Mouse (Mus musculus): ENCODE measurements around the gene Nap1l2. TPM values are rescaled to one million over a fixed set of nuclear protein-coding genes. Genes with fewer than 3 reads are reported as not detected.

The Nap1l2 gene
- not detected in 2 replicates for total RNA-seq (2012; rRNA removed)
- not detected for polyA plus RNA-seq (2012; ENCODE audit: insufficient read depth in 1 of 2, insufficient read length in 2 of 2, low read depth in 1 of 2, low replicate concordance in 2 of 2, missing spikeins in 1 of 2)

DNA sequence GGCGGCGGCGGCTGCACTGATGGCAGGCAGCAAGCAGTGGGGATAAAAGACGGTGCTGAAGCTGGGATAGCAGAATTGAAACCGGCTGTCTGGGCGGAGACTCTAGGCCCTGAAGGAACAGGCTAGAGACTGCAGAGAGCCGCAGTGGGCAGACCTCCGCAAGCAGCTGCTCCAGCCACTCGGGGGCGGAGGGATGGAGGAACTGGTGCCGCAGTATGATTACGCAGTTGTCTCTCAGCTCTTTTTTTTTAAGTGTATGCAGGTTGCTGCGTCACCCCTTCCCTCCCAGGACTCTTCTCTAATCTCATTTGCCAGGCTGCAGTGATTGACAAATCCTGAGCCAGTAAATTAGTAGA lies at the start of gene Nap1l2:
Gene Nap1l2, minus strand, starts transcription at position 210 of the 356 bp plus-strand sequence.
- no peaks in the 10 kb centered on the region for H3K36me3 ChIP-seq (ENCODE audit: control insufficient read depth in 1 of 2, insufficient read depth in 2 of 2, low read length in 2 of 2)
- TF ChIP-seq POLR2A (IDR thresholded peaks at IDR 0.05; ENCODE audit: control insufficient read depth in 1 of 2, insufficient read depth in 1 of 2, low read depth in 1 of 2, low read length in 2 of 2, poor library complexity in 1 of 2) = no peak
- TF ChIP-seq E2F4 (IDR thresholded peaks at IDR 0.05; ENCODE audit: borderline replicate concordance, low read depth, low read length) = no peak
- no peak for TF ChIP-seq ETS1 (IDR thresholded peaks at IDR 0.05; ENCODE audit: low read depth, low read length)
- TF ChIP-seq USF1 (IDR thresholded peaks at IDR 0.05; ENCODE audit: low read depth, low read length) = no peak
- TF ChIP-seq MAFK (IDR thresholded peaks at IDR 0.05; ENCODE audit: borderline replicate concordance, low read depth, low read length) = no peak
- no peak for TF ChIP-seq NRF1 (IDR thresholded peaks at IDR 0.05; ENCODE audit: insufficient read depth, low read depth, low read length, poor library complexity, severe bottlenecking)
- TF ChIP-seq HCFC1 (IDR thresholded peaks at IDR 0.05; ENCODE audit: low read depth, low read length) = no peak
- TF ChIP-seq MYB (IDR thresholded peaks at IDR 0.05; ENCODE audit: low read depth, low read length) = no peak
- no peak for TF ChIP-seq POLR2AphosphoS5 (IDR thresholded peaks at IDR 0.05; ENCODE audit: borderline replicate concordance, low read depth, low read length)
- TF ChIP-seq NELFE (IDR thresholded peaks at IDR 0.05; ENCODE audit: low read depth, low read length) = no peak
- no peak for TF ChIP-seq ELF1 (IDR thresholded peaks at IDR 0.05; ENCODE audit: low read depth, low read length)
- no peak for TF ChIP-seq MEF2A (IDR thresholded peaks at IDR 0.05; ENCODE audit: extremely low read depth, insufficient replicate concordance, low read depth, low read length, poor library complexity, severe bottlenecking)
- TF ChIP-seq CTCF (IDR thresholded peaks at IDR 0.05 in 2 of 3, conservative IDR thresholded peaks at IDR 0.05 in 1 of 3; ENCODE audit: control insufficient read depth in 1 of 3, insufficient read depth in 1 of 3, low read depth in 2 of 3, low read length in 3 of 3, poor library complexity in 1 of 3, severe bottlenecking in 1 of 3) = no peak
- TF ChIP-seq BHLHE40 (IDR thresholded peaks at IDR 0.05; ENCODE audit: borderline replicate concordance, low read depth, low read length) = no peak
- no peaks in the 10 kb centered on the region for H3K27me3 ChIP-seq (ENCODE audit: control insufficient read depth in 1 of 2, insufficient read depth in 2 of 2, low read length in 2 of 2)
- no peaks in the 10 kb centered on the region for H3K4me1 ChIP-seq (ENCODE audit: control insufficient read depth in 1 of 2, insufficient read depth in 2 of 2, low read length in 2 of 2)
- H3K27ac ChIP-seq (ENCODE audit: control insufficient read depth, low read depth, low read length) = no peak within 1 kb of the TSS
- no peak within 1 kb of the TSS for H3K9ac ChIP-seq (ENCODE audit: control insufficient read depth, low read depth, low read length, poor library complexity, severe bottlenecking)
- no peaks in the 10 kb centered on the region for H3K79me2 ChIP-seq (ENCODE audit: control insufficient read depth, insufficient read depth, low read length, poor library complexity)
- no peaks in the 10 kb centered on the region for H3K9me3 ChIP-seq (replicated peaks; ENCODE audit: insufficient read depth, low read length)
- H3K4me3 ChIP-seq (ENCODE audit: control insufficient read depth in 1 of 2, insufficient read depth in 1 of 2, low read depth in 2 of 2, low read length in 2 of 2) = no peak within 1 kb of the TSS
- DNase-seq (ENCODE audit: low read depth, low spot score) = no peak

DNA sequence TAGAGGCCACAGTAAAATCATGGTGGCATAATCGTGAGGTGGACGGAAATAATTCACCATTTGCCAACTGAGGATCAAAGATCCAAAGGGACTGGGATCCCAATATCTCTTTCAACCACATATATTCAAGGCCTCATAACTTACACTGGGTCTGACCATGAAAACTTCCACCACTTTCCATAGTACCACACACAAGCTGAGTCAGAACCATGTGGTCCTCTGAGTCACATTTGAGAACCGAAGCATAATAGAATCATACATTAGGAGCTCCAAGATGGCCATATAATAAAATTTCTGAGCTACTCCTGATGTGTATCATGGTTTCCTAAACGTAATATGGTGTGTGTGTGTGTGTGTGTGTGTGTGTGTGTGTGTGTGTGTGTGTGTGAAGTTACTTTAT lies 28.8 kb upstream of the Nap1l2 start:
- no peaks in the 10 kb centered on the region for H3K9me3 ChIP-seq (replicated peaks; ENCODE audit: insufficient read depth, low read length)
- no peak for TF ChIP-seq ZMIZ1 (IDR thresholded peaks at IDR 0.05; ENCODE audit: low read depth, low read length)
- no peak for TF ChIP-seq TCF12 (IDR thresholded peaks at IDR 0.05; ENCODE audit: low read depth, low read length)
- no peak for TF ChIP-seq NELFE (IDR thresholded peaks at IDR 0.05; ENCODE audit: low read depth, low read length)
- H3K9ac ChIP-seq (ENCODE audit: control insufficient read depth, low read depth, low read length, poor library complexity, severe bottlenecking) = no peak overlapping the region
- no peaks in the 10 kb centered on the region for H3K27me3 ChIP-seq (ENCODE audit: control insufficient read depth in 1 of 2, insufficient read depth in 2 of 2, low read length in 2 of 2)
- DNase-seq (ENCODE audit: low read depth, low spot score) = no peak
- no peaks in the 10 kb centered on the region for H3K36me3 ChIP-seq (ENCODE audit: control insufficient read depth in 1 of 2, insufficient read depth in 2 of 2, low read length in 2 of 2)
- no peaks in the 10 kb centered on the region for H3K79me2 ChIP-seq (ENCODE audit: control insufficient read depth, insufficient read depth, low read length, poor library complexity)
- no peaks in the 10 kb centered on the region for H3K4me1 ChIP-seq (ENCODE audit: control insufficient read depth in 1 of 2, insufficient read depth in 2 of 2, low read length in 2 of 2)
- no peak overlapping the region for H3K27ac ChIP-seq (ENCODE audit: control insufficient read depth, low read depth, low read length)
- H3K4me3 ChIP-seq (ENCODE audit: control insufficient read depth in 1 of 2, insufficient read depth in 1 of 2, low read depth in 2 of 2, low read length in 2 of 2) = no peak overlapping the region
